Mouse (Mus musculus) heart, embryonic 15.5 days (tissue): ENCODE data around the gene Fbxo46. TPM values are rescaled to one million over a fixed set of nuclear protein-coding genes. Genes with fewer than 3 reads are reported as not detected.
"Not testable (repeated sequence)": the region's sequence is repeated elsewhere in the genome, so short reads cannot be mapped to it uniquely, and the experiment has no call there.

ENCODE experiments used
- ATAC-seq: fragments of 200-750 bp; cut with Nextera tagmentation; replicated peaks from 2 replicates; pipeline ENCODE4 v1.8.0; 2017; ENCODE audit warnings: low read depth, moderate TSS enrichment; ENCODE audit not compliant: insufficient number of reproducible peaks, insufficient read depth, low FRiP score
- H3K27ac ChIP-seq: fragments of 300-500 bp; sonication (generic); 2 replicates; pipeline ENCODE4 v1.5.1; 2015; ENCODE audit warnings: mild to moderate bottlenecking, inconsistent platforms
- H3K27me3 ChIP-seq: fragments of 300-500 bp; sonication (generic); 2 replicates; pipeline ENCODE4 v1.6.1; 2015; ENCODE audit warnings: inconsistent platforms
- H3K36me3 ChIP-seq: fragments of 300-500 bp; sonication (generic); 2 replicates; pipeline ENCODE4 v1.6.1; 2015; ENCODE audit warnings: mild to moderate bottlenecking, inconsistent platforms
- H3K4me1 ChIP-seq: fragments of 300-500 bp; sonication (generic); replicated peaks from 2 replicates; pipeline ENCODE4 v1.6.1; 2015; ENCODE audit warnings: inconsistent platforms
- H3K4me2 ChIP-seq: fragments of 300-500 bp; sonication (generic); 2 replicates; pipeline ENCODE4 v1.6.1; 2015; ENCODE audit warnings: inconsistent platforms, mild to moderate bottlenecking, moderate library complexity
- H3K4me3 ChIP-seq: fragments of 300-500 bp; sonication (generic); 2 replicates; pipeline ENCODE4 v1.5.1; 2015; ENCODE audit warnings: mild to moderate bottlenecking, inconsistent platforms
- H3K9ac ChIP-seq: fragments of 300-500 bp; sonication (generic); 2 replicates; pipeline ENCODE4 v1.6.1; 2015; ENCODE audit warnings: mild to moderate bottlenecking, inconsistent platforms
- H3K9me3 ChIP-seq: fragments of 300-500 bp; sonication (generic); replicated peaks from 2 replicates; pipeline ENCODE4 v1.6.1; 2016; ENCODE audit warnings: inconsistent platforms
- WGBS: fragments of 180-500 bp; shearing (Covaris S2); methylation state at CpG from one replicate; pipeline ENCODE4 v1.1.7; 2015; ENCODE audit warnings: mixed read lengths; 5-methylcytosine and 5-hydroxymethylcytosine counted together
- polyA plus RNA-seq: library from polyadenylated mRNA; unstranded; fragments of >200 nt; fragmentation: Nextera tagmentation; extraction: Ambion mirVana; gene quantifications from 2 replicates; pipeline ENCODE4 v1.2.1, GENCODE M21; 2015

The Fbxo46 gene
- 7.3 and 9.6 TPM in 2 replicates for polyA plus RNA-seq

DNA sequence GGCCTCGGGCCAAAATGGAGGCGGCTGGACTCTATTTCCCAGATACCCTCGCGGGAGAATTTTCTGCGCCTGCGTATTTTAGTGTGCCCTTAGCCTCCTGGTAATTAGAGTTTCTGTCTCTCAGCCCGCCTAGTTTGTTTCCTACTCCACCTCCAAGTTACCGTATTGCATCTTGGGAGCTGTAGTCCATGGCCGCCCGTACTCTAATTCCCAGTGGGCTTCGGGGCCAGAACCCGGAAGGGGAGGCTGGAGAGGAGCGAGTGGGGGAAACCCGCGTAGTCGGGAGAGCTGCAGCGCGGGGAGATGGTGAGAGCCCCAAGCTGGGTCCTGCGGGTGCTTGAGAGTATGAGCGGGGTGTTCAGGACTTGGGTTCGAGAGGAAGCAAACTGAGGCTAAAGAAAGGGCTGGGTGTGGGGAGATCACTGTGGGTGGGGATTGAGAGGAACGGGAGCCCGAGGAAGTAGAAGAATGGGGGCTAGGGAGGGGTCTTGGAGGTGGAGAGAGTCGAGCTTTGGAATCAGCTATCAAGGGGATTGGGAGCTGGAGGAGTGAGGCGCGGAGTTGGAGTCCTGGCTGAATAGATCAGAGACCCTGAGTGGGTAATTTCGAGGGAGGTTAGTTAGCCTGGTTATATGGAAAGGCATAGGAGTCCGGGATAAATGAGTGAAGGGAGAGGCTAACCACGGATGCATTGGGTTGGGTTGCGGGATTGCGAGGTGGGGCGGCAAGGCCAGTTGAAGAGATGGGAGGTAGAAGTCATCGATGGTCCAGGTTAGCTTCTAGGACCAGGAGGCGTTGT is at the start of gene Fbxo46:
Gene Fbxo46 (plus strand): TSS at position 229 of the 799 bp plus-strand sequence.
- peak within 1 kb of the TSS; percentile 58 for H3K27ac ChIP-seq
- peak within 1 kb of the TSS; percentile 80 for H3K4me2 ChIP-seq
- no peaks in the 10 kb centered on the region for H3K27me3 ChIP-seq
- H3K4me1 ChIP-seq = peaks cover 17% of the 10 kb centered on the region
- peak within 1 kb of the TSS; percentile 71 for H3K9ac ChIP-seq
- 2% methylated on average over 34 of the region's 34 CpGs for WGBS
- no peaks in the 10 kb centered on the region for H3K9me3 ChIP-seq
- no peaks in the 10 kb centered on the region for H3K36me3 ChIP-seq
- H3K4me3 ChIP-seq = peak within 1 kb of the TSS; percentile 76
- ATAC-seq = peak; percentile 92

- H3K4me3 ChIP-seq, H3K9ac ChIP-seq, H3K4me2 ChIP-seq, H3K36me3 ChIP-seq, ATAC-seq, H3K27ac ChIP-seq, H3K9me3 ChIP-seq, H3K4me1 ChIP-seq: not testable (repeated sequence)
- H3K27me3 ChIP-seq = peaks cover 19% of the 10 kb centered on the region
- 49% methylated on average over 3 of the region's 3 CpGs for WGBS
Measured at GRCm38 (mm10) chr7:19071024-19071423, 48.6 kb upstream of the Fbxo46 start.

DNA sequence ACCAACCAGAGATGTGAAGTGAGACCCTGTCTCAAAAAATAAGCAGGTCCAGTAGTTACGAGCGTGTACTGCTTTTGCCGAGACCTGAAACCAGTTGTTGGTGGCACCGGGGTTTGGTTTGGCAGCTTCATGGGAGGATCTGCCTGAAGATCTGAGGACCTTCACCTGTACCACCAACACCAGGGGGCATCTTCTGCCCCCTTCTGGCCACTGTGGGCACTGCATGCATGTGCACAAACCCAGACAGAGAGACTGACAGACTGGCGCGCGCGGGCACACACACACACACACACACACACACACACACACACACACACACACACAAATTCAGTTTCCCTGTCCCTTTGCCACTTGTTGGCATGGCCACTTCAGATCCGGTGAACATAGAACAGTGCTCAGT is 46.2 kb upstream of the Fbxo46 start:
- no peak overlapping the region for H3K4me2 ChIP-seq
- 81% methylated on average over 9 of the region's 9 CpGs for WGBS
- ATAC-seq = no peak

GRCm38 (mm10) chr7:19074494-19074893 is 45.2 kb upstream of the Fbxo46 start:
- Histone ChIP-seq H3K9me3 (no peaks in the 10 kb centered on the region), H3K27me3 (no peaks in the 10 kb centered on the region)
- no peak for ATAC-seq

More for the DNA sequence above, 46.2 kb upstream of the Fbxo46 start:
- Histone ChIP-seq H3K36me3 (peaks cover 6% of the 10 kb centered on the region; the same call in 1 of the 2 replicates), H3K9me3 (no peaks in the 10 kb centered on the region), H3K4me1 (peaks cover 26% of the 10 kb centered on the region), H3K27me3 (no peaks in the 10 kb centered on the region), H3K4me3 (no peak overlapping the region), H3K27ac (no peak overlapping the region), H3K9ac (no peak overlapping the region)

GRCm38 (mm10) chr7:19075231-19075630 is 44.4 kb upstream of the Fbxo46 start:
- 0 out of 2 replicates have a peak overlapping the region, but pooled peaks have one; percentile 35 for H3K9ac ChIP-seq

More at GRCm38 (mm10) chr7:19074494-19074893, 45.2 kb upstream of the Fbxo46 start:
- peaks cover 33% of the 10 kb centered on the region for H3K4me1 ChIP-seq
- peaks cover 14% of the 10 kb centered on the region; the same call in 1 of the 2 replicates for H3K36me3 ChIP-seq
- 94% methylated on average over 6 of the region's 6 CpGs for WGBS
- no peak overlapping the region for H3K9ac ChIP-seq
- no peak overlapping the region for H3K4me3 ChIP-seq
- no peak overlapping the region for H3K4me2 ChIP-seq
- no peak overlapping the region for H3K27ac ChIP-seq

DNA sequence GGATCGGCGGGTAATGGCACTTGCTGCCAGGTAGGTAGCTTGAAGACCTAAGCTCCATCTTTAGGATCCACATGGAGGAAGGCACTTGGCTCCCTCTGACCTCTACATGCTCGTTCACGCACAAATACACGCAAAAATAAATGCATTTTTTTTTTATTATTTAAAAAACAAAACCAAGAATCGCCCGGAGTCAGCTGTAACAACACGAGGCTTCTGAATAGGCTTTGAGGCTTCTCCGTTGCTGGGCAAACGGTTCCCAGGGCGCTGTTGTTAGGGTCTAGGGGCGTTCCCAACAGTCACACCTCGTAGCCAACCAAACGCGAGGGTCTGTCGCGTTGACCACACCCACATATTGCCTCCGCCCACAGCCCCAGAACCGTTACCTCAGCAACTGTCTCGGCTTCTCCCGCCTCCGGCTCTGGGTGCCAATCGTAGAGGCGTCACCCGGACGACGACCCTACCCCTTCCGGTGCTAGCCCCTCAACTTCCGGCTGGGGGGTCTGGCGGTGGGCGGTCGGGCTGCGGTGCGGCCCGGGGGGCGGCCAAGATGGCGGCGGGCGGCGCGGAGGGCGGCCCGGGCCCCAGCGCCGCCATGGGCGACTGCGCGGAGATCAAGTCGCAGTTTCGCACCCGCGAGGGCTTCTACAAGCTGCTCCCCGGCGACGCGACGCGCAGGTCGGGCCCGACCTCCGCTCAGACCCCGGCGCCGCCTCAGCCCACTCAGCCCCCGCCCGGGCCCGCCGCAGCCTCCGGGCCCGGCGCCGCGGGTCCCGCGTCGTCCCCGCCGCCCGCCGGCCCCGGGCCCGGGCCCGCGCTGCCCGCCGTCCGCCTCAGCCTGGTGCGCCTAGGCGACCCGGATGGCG is 43.7 kb upstream of the Fbxo46 start, which contains the start of gene Dmwd:
Gene Dmwd (plus strand): TSS at position 505 of the 863 bp plus-strand sequence.
- 1% methylated on average over 84 of the region's 91 CpGs for WGBS
- H3K27ac ChIP-seq = peak within 1 kb of the TSS; percentile 83
- H3K4me1 ChIP-seq = peaks cover 34% of the 10 kb centered on the region
- peaks cover 25% of the 10 kb centered on the region for H3K36me3 ChIP-seq
- H3K4me3 ChIP-seq = peak within 1 kb of the TSS; percentile 96
- H3K27me3 ChIP-seq = no peaks in the 10 kb centered on the region
- H3K9ac ChIP-seq = peak within 1 kb of the TSS; percentile 99
- no peaks in the 10 kb centered on the region for H3K9me3 ChIP-seq
- H3K4me2 ChIP-seq = peak within 1 kb of the TSS; percentile 83
- ATAC-seq = peak; percentile 96

More at GRCm38 (mm10) chr7:19075231-19075630, 44.4 kb upstream of the Fbxo46 start:
- ATAC-seq = no peak
- Histone ChIP-seq H3K27me3 (no peaks in the 10 kb centered on the region), H3K36me3 (peaks cover 18% of the 10 kb centered on the region), H3K27ac (no peak overlapping the region), H3K4me1 (peaks cover 33% of the 10 kb centered on the region), H3K4me2 (peak overlapping the region; percentile 83), H3K9me3 (no peaks in the 10 kb centered on the region), H3K4me3 (peak overlapping the region; percentile 96)
- WGBS = 48% methylated on average over 5 of the region's 5 CpGs

- Histone ChIP-seq H3K36me3 (peaks cover 32% of the 10 kb centered on the region), H3K4me1 (peaks cover 40% of the 10 kb centered on the region), H3K9me3 (no peaks in the 10 kb centered on the region), H3K27me3 (no peaks in the 10 kb centered on the region), H3K9ac (peak overlapping the region; percentile 99), H3K4me3 (peak overlapping the region; percentile 96), H3K4me2 (peak overlapping the region; percentile 83), H3K27ac (peak overlapping the region; percentile 83)
- WGBS = under 1% methylated on average over 22 of the region's 22 CpGs
- no peak; the same call in 1 of the 2 replicates for ATAC-seq
Measured at GRCm38 (mm10) chr7:19076586-19076991, 43.1 kb upstream of the Fbxo46 start.

DNA sequence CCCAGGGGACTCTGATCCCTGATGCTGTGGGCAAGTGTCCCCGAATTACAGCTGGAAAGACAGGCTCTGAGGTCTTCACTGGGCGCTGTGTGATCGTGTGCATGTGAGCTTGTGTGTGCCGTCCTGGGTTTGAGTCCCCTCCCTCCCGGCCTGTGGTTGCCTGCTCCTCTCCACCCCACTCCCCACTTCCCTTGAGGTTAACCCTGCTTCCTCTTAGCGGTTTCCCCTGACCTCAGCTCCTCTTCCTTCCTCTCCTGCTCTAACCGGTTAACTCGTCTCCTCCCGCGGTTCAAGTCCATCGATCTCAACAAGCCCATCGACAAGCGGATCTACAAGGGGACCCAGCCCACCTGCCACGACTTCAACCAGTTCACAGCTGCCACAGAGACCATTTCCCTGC is 41.9 kb upstream of the Fbxo46 start:
- peaks cover 52% of the 10 kb centered on the region for H3K4me1 ChIP-seq
- peak overlapping the region; percentile 83 for H3K27ac ChIP-seq
- peak overlapping the region; percentile 99 for H3K9ac ChIP-seq
- no peaks in the 10 kb centered on the region for H3K9me3 ChIP-seq
- no peak for ATAC-seq
- 64% methylated on average over 14 of the region's 14 CpGs for WGBS
- H3K4me2 ChIP-seq = peak overlapping the region; percentile 83
- peaks cover 36% of the 10 kb centered on the region for H3K36me3 ChIP-seq
- H3K27me3 ChIP-seq = no peaks in the 10 kb centered on the region
- H3K4me3 ChIP-seq = peak overlapping the region; percentile 96

GRCm38 (mm10) chr7:19078732-19079131 is 40.9 kb upstream of the Fbxo46 start:
- H3K27ac ChIP-seq = no peak overlapping the region
- no peak for ATAC-seq
- no peaks in the 10 kb centered on the region for H3K9me3 ChIP-seq
- H3K4me2 ChIP-seq = no peak overlapping the region
- H3K36me3 ChIP-seq = peaks cover 36% of the 10 kb centered on the region
- peaks cover 62% of the 10 kb centered on the region for H3K4me1 ChIP-seq
- 76% methylated on average over 3 of the region's 3 CpGs for WGBS
- no peak overlapping the region for H3K9ac ChIP-seq
- H3K4me3 ChIP-seq = no peak overlapping the region
- no peaks in the 10 kb centered on the region for H3K27me3 ChIP-seq

DNA sequence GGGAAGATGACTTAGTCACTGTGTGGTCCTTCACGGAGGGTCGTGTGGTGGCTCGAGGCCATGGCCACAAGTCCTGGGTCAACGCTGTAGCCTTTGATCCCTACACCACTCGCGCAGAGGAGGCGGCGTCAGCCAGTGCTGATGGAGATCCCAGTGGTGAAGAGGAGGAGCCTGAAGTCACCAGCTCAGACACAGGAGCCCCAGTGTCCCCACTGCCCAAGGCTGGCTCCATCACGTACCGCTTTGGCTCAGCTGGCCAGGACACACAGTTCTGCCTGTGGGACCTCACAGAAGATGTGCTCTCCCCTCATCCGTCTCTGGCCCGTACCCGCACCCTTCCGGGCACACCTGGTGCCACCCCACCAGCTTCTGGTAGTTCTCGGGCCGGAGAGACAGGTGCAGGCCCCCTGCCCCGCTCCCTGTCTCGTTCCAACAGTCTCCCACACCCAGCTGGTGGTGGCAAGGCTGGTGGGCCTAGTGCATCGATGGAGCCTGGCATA is 39.2 kb upstream of the Fbxo46 start:
- 83% methylated on average over 19 of the region's 19 CpGs for WGBS
- Histone ChIP-seq H3K9me3 (no peaks in the 10 kb centered on the region), H3K4me1 (peaks cover 74% of the 10 kb centered on the region), H3K27me3 (no peaks in the 10 kb centered on the region), H3K4me2 (no peak overlapping the region), H3K27ac (no peak overlapping the region), H3K36me3 (peaks cover 36% of the 10 kb centered on the region), H3K4me3 (no peak overlapping the region), H3K9ac (no peak overlapping the region)
- ATAC-seq = no peak

DNA sequence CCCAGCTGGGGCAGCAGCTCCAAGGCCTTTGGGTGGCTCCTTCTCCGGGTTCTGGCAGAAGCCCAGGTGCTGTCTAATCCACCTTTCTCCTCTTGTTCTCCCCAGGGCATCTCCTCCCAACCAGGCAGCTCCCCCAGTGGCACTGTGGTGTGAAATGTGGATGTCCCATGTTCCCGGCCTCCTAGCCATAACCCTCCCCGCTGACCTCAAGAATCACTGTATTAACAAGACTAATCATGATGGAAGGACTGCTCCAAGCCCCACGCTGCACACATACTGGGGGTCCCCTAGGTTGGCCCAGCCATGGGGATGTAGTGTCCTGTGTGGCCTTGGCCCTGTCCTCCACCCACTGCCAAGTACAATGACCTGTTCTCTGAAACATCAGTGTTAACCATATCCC is 37.5 kb upstream of the Fbxo46 start:
- H3K27ac ChIP-seq = peak overlapping the region; percentile 86
- WGBS = 79% methylated on average over 4 of the region's 4 CpGs
- H3K27me3 ChIP-seq = no peaks in the 10 kb centered on the region
- peaks cover 36% of the 10 kb centered on the region for H3K36me3 ChIP-seq
- peak overlapping the region; percentile 47 for H3K9ac ChIP-seq
- H3K4me2 ChIP-seq = peak overlapping the region; percentile 63; the same call in 1 of the 2 replicates
- H3K4me1 ChIP-seq = peaks cover 83% of the 10 kb centered on the region
- ATAC-seq = no peak
- no peak overlapping the region for H3K4me3 ChIP-seq
- H3K9me3 ChIP-seq = no peaks in the 10 kb centered on the region
